Mouse (Mus musculus) neural tube, embryonic 14.5 days (tissue): Measurements from ENCODE around the gene Cald1. TPM values are rescaled to one million over a fixed set of nuclear protein-coding genes. Genes with fewer than 3 reads are reported as not detected.

ENCODE experiments used
- ATAC-seq: fragments of 200-750 bp; cut with Nextera tagmentation; 2 replicates; pipeline ENCODE4 v1.8.0; 2017; ENCODE audit warnings: low read depth, mild to moderate bottlenecking, moderate TSS enrichment, moderate library complexity
- H3K27ac ChIP-seq: fragments of 300-500 bp; sonication (generic); 2 replicates; pipeline ENCODE4 v1.5.1; 2014; ENCODE audit warnings: low read depth, mild to moderate bottlenecking, control low read depth, low read length, moderate library complexity, mixed read lengths
- H3K27me3 ChIP-seq: fragments of 300-500 bp; sonication (generic); 2 replicates; pipeline ENCODE4 v1.6.1; 2014; ENCODE audit warnings: low read length; ENCODE audit not compliant: control insufficient read depth, insufficient read depth
- H3K36me3 ChIP-seq: fragments of 300-500 bp; sonication (generic); 2 replicates; pipeline ENCODE4 v1.6.1; 2014; ENCODE audit warnings: low read length, mixed read lengths; ENCODE audit not compliant: control insufficient read depth, insufficient read depth
- H3K4me1 ChIP-seq: fragments of 300-500 bp; sonication (generic); 2 replicates; pipeline ENCODE4 v1.6.1; 2014; ENCODE audit warnings: low read length; ENCODE audit not compliant: control insufficient read depth, insufficient read depth
- H3K4me2 ChIP-seq: fragments of 300-500 bp; sonication (generic); 2 replicates; pipeline ENCODE4 v1.6.1; 2014; ENCODE audit warnings: mild to moderate bottlenecking, low read depth, low read length, control low read depth
- H3K4me3 ChIP-seq: fragments of 300-500 bp; sonication (generic); 2 replicates; pipeline ENCODE4 v1.5.1; 2014; ENCODE audit warnings: low read depth, low read length, control low read depth, mixed read lengths
- H3K9ac ChIP-seq: fragments of 300-500 bp; sonication (generic); replicated peaks from 2 replicates; pipeline ENCODE4 v1.6.1; 2014; ENCODE audit warnings: low read depth, mild to moderate bottlenecking, control low read depth, low read length, mixed read lengths
- H3K9me3 ChIP-seq: fragments of 300-500 bp; sonication (generic); 2 replicates; pipeline ENCODE4 v1.6.1; 2016; ENCODE audit warnings: low read length; ENCODE audit not compliant: control insufficient read depth
- whole genome bisulfite sequencing: fragments of 180-500 bp; shearing (Covaris S2); extraction: QIAGEN DNeasy Blood & Tissue Kit; methylation state at CpG from one replicate; pipeline ENCODE4 v1.1.7; 2014; 5-methylcytosine and 5-hydroxymethylcytosine counted together
- polyA plus RNA-seq: library from polyadenylated mRNA; unstranded; fragments of >200 nt; fragmentation: Nextera tagmentation; extraction: Ambion mirVana; gene quantifications from 2 replicates; pipeline ENCODE4 v1.2.1, GENCODE M21; 2014

Cald1 gene
- polyA plus RNA-seq, 1 experiment from 2014 or later = 29.1 TPM

DNA sequence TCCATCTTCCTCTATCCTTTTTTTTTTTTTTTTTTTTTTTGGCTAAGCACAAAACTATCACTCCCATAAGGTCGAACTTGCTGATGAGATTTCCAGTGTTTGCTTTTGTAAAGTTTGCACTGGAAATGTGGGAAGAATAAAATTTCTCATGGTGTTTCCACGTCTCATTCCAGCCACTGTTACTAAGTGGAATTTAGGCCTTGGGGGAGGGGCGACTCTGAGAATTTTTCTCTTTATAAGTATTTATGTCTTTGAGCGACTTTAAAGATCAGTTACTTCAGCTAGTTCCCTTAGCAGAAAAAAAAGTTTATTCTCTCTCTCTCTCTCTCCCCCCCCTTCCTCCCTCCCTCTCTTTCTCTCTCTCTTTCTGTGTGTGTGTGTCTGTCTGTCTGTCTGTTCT is 8.1 kb downstream of the Cald1 start:
- Histone ChIP-seq H3K36me3 (no peaks in the 10 kb centered on the region), H3K27ac (no peak overlapping the region), H3K4me1 (no peaks in the 10 kb centered on the region), H3K9me3 (no peaks in the 10 kb centered on the region), H3K4me3 (no peak overlapping the region), H3K9ac (no peak overlapping the region), H3K4me2 (no peak overlapping the region), H3K27me3 (no peaks in the 10 kb centered on the region)
- WGBS = 81% methylated on average over 4 of the region's 4 CpGs
- ATAC-seq = no peak

DNA sequence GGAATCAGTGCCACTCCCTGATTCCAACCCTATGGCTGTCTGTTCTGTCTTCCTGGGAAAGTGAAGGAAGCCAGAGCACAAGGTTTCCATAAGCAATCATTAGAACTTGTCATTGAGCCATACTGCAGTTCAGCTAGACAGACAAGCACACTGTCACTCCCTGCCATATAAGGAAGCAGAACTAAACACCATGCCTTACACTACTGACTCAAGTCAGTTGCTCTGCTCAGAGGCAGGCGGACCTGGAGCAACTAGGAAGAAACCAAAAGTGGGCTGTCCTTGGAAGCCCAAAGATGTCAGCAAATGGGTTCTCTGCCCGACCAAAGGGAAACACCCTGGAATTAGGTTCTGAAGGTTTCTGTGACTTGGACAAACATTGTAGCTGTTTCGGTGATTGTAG is 10.3 kb downstream of the Cald1 start:
- H3K27me3 ChIP-seq = no peaks in the 10 kb centered on the region
- no peaks in the 10 kb centered on the region for H3K4me1 ChIP-seq
- H3K36me3 ChIP-seq = no peaks in the 10 kb centered on the region
- H3K4me3 ChIP-seq = no peak overlapping the region
- no peaks in the 10 kb centered on the region for H3K9me3 ChIP-seq
- 96% methylated on average over 3 of the region's 3 CpGs for WGBS
- H3K4me2 ChIP-seq = no peak overlapping the region
- H3K9ac ChIP-seq = no peak overlapping the region
- no peak overlapping the region for H3K27ac ChIP-seq
- no peak for ATAC-seq

GRCm38 (mm10) chr6:34609892-34610829 is 11.9 kb downstream of the Cald1 start:
- H3K27ac ChIP-seq = no peak overlapping the region
- no peaks in the 10 kb centered on the region for H3K36me3 ChIP-seq
- ATAC-seq = no peak
- no peaks in the 10 kb centered on the region for H3K9me3 ChIP-seq
- no peak overlapping the region for H3K9ac ChIP-seq
- H3K4me1 ChIP-seq = no peaks in the 10 kb centered on the region
- 49% methylated on average over 24 of the region's 24 CpGs for WGBS
- no peaks in the 10 kb centered on the region for H3K27me3 ChIP-seq
- H3K4me3 ChIP-seq = no peak overlapping the region
- H3K4me2 ChIP-seq = peak overlapping the region; percentile 1; the same call in 1 of the 2 replicates

DNA sequence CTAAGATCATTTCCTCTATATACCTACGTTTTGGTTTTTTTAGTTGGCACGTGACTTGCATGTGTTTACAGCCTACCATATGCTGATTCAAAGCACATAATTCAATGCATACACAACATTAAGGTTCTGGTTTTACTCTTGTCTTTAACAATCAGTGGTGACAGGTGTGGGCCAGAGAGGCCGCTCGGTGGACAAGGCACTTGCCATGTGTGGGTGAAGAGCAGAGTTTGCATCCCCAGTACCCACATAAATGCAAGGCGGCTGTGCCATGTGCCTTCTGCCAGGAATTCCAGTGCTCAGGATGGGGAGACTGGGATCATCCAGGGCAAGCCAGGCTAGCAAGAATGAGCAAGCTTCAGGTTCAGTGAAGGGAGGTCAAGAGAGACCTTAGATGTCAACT is 14.8 kb downstream of the Cald1 start:
- H3K4me2 ChIP-seq = no peak overlapping the region
- no peak overlapping the region for H3K27ac ChIP-seq
- no peaks in the 10 kb centered on the region for H3K4me1 ChIP-seq
- no peaks in the 10 kb centered on the region for H3K9me3 ChIP-seq
- no peak overlapping the region for H3K9ac ChIP-seq
- no peak for ATAC-seq
- WGBS = 95% methylated on average over 5 of the region's 5 CpGs
- no peaks in the 10 kb centered on the region for H3K36me3 ChIP-seq
- H3K4me3 ChIP-seq = no peak overlapping the region
- no peaks in the 10 kb centered on the region for H3K27me3 ChIP-seq

DNA sequence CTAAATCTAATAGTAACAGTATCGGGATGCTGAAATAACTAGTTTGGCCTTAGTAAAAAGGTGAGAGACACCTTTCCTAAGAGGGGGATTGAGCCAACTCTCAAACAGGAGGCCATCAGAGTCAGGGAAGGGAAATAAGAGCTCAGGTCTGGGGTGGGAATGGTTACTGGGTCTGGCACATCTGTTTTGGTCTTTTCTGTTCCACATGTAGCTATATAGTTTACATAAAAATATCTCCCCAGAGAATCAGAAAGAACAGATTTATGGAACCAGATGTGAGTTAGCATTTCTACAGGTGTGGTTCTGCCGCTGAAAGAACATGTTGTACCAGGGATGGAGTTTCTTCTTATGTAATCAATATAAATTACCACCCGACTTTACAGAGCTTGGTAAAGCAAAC is 17.1 kb downstream of the Cald1 start:
- ATAC-seq = no peak
- Histone ChIP-seq H3K27ac (no peak overlapping the region), H3K9ac (no peak overlapping the region), H3K4me3 (no peak overlapping the region), H3K4me2 (no peak overlapping the region), H3K4me1 (no peaks in the 10 kb centered on the region), H3K9me3 (no peaks in the 10 kb centered on the region), H3K27me3 (no peaks in the 10 kb centered on the region), H3K36me3 (no peaks in the 10 kb centered on the region)
- WGBS = 86% methylated on average over 3 of the region's 3 CpGs

GRCm38 (mm10) chr6:34619494-34619893 is 21.2 kb downstream of the Cald1 start:
- Histone ChIP-seq H3K27ac (no peak overlapping the region), H3K4me1 (no peaks in the 10 kb centered on the region), H3K9me3 (no peaks in the 10 kb centered on the region), H3K36me3 (no peaks in the 10 kb centered on the region), H3K4me2 (no peak overlapping the region), H3K4me3 (no peak overlapping the region), H3K27me3 (no peaks in the 10 kb centered on the region), H3K9ac (no peak overlapping the region)
- ATAC-seq = no peak
- 83% methylated on average over 2 of the region's 2 CpGs for WGBS

- Histone ChIP-seq H3K4me3 (no peak overlapping the region), H3K4me1 (no peaks in the 10 kb centered on the region), H3K4me2 (no peak overlapping the region), H3K27ac (no peak overlapping the region), H3K9me3 (no peaks in the 10 kb centered on the region), H3K36me3 (no peaks in the 10 kb centered on the region), H3K9ac (no peak overlapping the region), H3K27me3 (no peaks in the 10 kb centered on the region)
- no peak for ATAC-seq
- 74% methylated on average over 1 of the region's 1 CpGs for WGBS
Observed at GRCm38 (mm10) chr6:34620242-34620641, 21.9 kb downstream of the Cald1 start.

- no peak overlapping the region for H3K4me3 ChIP-seq
- 76% methylated on average over 6 of the region's 6 CpGs for WGBS
- ATAC-seq = no peak
- no peak overlapping the region for H3K9ac ChIP-seq
- no peaks in the 10 kb centered on the region for H3K9me3 ChIP-seq
- H3K27ac ChIP-seq = no peak overlapping the region
- H3K27me3 ChIP-seq = no peaks in the 10 kb centered on the region
- no peaks in the 10 kb centered on the region for H3K4me1 ChIP-seq
- H3K36me3 ChIP-seq = no peaks in the 10 kb centered on the region
- H3K4me2 ChIP-seq = no peak overlapping the region
Observed at GRCm38 (mm10) chr6:34622865-34623264, 24.6 kb downstream of the Cald1 start.

DNA sequence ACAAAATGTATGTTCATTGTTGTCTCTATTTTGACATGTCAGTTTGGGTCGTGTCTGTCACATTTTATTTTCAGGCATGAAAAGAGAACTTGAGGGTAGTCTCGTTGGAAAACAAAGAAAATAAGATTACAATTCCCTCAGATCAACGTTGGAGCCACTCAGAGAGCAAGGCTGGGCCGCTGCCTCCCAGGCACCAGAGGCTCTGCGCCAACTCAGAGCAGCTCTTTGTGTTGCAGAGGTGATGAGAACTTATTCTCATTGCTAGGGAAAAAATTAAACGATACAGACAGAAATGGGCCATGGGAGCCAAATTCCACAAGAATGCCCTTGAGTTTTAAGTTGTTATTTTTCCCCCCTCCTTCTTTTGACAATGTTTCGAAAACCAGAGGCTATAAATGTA is 25.0 kb downstream of the Cald1 start:
- H3K27me3 ChIP-seq = no peaks in the 10 kb centered on the region
- H3K9ac ChIP-seq = no peak overlapping the region
- no peaks in the 10 kb centered on the region for H3K4me1 ChIP-seq
- no peak overlapping the region for H3K4me3 ChIP-seq
- no peaks in the 10 kb centered on the region for H3K36me3 ChIP-seq
- no peak overlapping the region for H3K27ac ChIP-seq
- no peaks in the 10 kb centered on the region for H3K9me3 ChIP-seq
- no peak overlapping the region for H3K4me2 ChIP-seq
- no peak for ATAC-seq
- WGBS = 67% methylated on average over 7 of the region's 7 CpGs
